Mouse (Mus musculus) ES-E14 (cell line): ENCODE data around the gene Sos2.

ENCODE experiments used
- CHD2 ChIP-seq: IDR thresholded peaks from 2 replicates; pipeline ENCODE4 v1.6.1; 2014; ENCODE audit warnings: mild to moderate bottlenecking, low read depth, low read length, inconsistent platforms
- HCFC1 ChIP-seq: IDR thresholded peaks from 2 replicates; pipeline ENCODE4 v1.6.1; 2012; ENCODE audit warnings: low read length, inconsistent platforms, borderline replicate concordance; ENCODE audit not compliant: insufficient read depth
- MAFK ChIP-seq: IDR thresholded peaks from 2 replicates; pipeline ENCODE4 v1.6.1; 2014; ENCODE audit warnings: mild to moderate bottlenecking, low read depth, low read length, inconsistent platforms; ENCODE audit not compliant: insufficient read depth
- ZC3H11A ChIP-seq: IDR thresholded peaks from 2 replicates; pipeline ENCODE4 v1.6.1; 2012; ENCODE audit warnings: low read depth, mild to moderate bottlenecking, inconsistent platforms, low read length, borderline replicate concordance
- ZNF384 ChIP-seq: IDR thresholded peaks from 2 replicates; pipeline ENCODE4 v1.6.1; 2012; ENCODE audit warnings: low read depth, low read length, inconsistent platforms

DNA sequence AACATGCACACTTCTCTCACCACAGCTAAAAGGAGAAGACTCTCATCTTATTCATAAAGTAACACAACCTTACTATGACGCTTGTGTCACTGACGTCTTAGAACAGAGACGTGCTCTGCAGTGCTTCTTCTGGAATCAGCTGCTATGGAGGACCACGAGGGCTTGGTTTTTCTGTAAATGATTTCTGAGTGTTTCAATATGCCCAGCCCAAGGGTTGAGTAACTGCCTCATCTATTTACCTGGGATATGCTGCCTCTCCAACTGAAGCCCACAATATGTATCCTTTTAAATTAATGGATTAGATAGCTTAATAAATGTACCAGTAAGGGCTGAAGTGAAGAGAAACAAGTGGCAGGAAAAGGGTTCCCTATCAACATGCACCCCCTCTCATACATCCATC lies 9.1 kb upstream of the Sos2 start:
- TF ChIP-seq ZNF384: no peak
- TF ChIP-seq ZC3H11A: no peak
- TF ChIP-seq CHD2: no peak
- no peak for TF ChIP-seq MAFK
- TF ChIP-seq HCFC1: no peak
